Mouse (Mus musculus): Measurements from ENCODE around the gene Mecr. TPM values are rescaled to one million over a fixed set of nuclear protein-coding genes. Genes with fewer than 3 reads are reported as not detected.

Gene Mecr
- total RNA-seq, 2 experiments from 2014 or later, result 31.0 to 37.2 TPM

DNA sequence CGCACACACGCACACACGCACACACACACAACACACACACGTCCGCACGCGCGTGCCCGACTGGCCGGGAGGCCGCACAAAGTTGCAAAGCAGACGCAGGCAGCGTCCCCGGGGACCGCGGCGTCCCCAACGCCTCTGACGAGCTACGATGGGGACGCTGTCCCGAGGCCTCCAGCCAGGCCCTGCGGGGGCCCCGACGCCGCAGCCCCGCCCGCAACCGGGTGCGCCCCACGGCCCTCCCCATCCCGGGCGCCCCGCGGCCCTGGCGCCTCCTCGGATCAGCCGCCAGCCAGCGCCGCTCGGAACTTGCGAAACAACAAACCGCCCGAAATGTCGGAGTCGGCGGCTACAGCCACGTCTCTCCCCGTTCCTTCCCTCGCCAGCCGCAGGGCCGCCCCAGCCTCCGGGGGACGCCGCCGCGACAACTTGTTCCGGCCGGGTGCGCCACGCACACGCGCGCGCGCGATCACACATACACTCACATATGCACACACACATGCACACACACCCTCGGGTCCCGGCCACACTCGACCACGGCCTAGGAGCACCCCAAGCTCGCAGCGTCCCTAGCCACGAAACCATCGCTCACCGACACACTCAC lies 6.3 kb upstream of the Mecr start:
- TF ChIP-seq CTCF (IDR thresholded peaks at IDR 0.05), result no peak
- H3K27ac ChIP-seq, result peak overlapping the region; percentile 53
- intact Hi-C loops (cut with DNase I), result loop anchor here (10.0 kb wide), 3 partner anchors 222 to 732 kb away; no protein-coding TSS in a partner anchor
- peak overlapping the region; percentile 75 for H3K4me3 ChIP-seq
- DNase-seq (ENCODE audit: extremely low spot score in 1 of 2, low spot score in 2 of 2), result peak; percentile 41 to 42

DNA sequence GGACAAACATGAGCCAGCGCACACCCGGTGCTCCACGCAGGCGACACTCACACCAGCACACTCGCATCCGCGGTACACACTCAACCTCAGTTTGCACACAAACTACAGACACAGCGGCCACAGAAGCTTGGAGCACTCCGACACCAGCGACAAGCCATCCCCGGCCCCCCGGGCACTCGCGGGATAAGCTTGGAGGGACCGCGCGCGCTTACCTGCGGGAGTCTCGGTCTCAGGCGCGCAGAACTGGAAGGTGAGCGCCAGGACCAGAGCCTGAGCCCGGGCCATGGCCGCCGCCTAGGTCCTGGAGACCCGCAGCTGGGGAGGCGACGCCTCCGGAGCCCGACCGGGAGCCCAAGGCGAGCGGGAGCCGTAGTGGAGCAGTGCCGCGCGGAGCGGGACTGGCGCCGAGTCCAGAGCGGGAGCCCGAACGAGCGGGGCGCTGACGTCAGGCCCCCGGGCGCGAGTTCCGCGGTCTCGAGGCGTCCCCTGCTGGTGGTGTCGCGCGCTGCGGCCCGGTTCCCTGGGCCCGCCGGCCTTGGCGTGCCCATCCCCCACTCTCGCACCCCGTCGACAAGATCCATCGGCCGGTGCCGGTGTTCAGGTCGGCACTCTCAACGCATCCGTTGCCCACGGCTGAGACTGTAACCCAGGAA lies 5.3 kb upstream of the Mecr start, which contains the start of gene Ptpru:
Gene Ptpru (minus strand): TSS at position 417 of the 653 bp plus-strand sequence.
- no peak; the same call in none of the 2 replicates for TF ChIP-seq CTCF (IDR thresholded peaks at IDR 0.05)
- H3K27ac ChIP-seq, result peak within 1 kb of the TSS; percentile 77
- DNase-seq (ENCODE audit: extremely low spot score in 1 of 2, low spot score in 2 of 2), result peak; percentile 91 to 97
- intact Hi-C loops (cut with DNase I), result loop anchor here (1.0 to 10.0 kb wide), 7 partner anchors 115 to 878 kb away; no protein-coding TSS in a partner anchor
- H3K4me3 ChIP-seq, result peak within 1 kb of the TSS; percentile 75

DNA sequence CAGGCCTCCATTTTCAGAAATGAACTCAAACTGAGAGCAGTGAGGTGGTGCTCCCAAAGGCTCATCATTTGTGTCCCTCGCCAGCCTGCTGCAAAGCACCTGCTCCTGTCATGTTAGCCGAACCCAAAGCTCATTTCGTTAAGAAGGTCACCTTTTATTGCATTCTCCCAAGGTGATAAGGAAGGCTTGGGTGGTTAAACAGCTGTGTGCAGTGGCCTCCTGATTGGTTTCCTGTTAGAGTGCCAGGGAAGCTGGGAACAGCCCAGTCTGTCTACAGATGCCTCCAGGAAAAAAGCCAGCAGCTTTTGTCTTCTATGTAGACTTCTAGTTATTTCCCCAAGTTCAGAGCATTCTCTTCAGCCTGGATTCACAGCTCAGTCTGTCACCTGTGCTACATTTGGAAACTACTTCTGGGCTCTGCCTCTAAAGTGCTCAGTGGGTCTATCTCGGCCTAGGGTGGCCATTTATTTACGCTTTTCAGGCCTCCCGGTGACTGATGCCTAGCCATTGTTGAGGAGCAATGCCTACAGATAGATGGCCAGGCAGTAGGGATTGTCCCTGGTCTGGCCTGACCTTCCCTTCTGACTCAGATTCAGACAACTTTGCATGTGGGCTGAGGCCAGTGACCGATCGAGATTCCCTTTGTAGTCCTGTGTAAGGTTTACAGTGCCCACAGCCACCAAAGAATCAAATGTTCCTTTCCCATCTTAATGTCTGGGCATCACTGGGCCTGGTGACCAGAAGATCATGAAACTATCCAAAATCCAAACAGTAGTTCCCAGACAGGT lies 2.9 kb downstream of the Mecr start:
- intact Hi-C loops (cut with DNase I), result no loop called here
- no peak overlapping the region for H3K4me3 ChIP-seq
- H3K27ac ChIP-seq, result no peak overlapping the region
- TF ChIP-seq CTCF (IDR thresholded peaks at IDR 0.05), result no peak
- no peak for DNase-seq (ENCODE audit: extremely low spot score in 1 of 2, low spot score in 2 of 2)

DNA sequence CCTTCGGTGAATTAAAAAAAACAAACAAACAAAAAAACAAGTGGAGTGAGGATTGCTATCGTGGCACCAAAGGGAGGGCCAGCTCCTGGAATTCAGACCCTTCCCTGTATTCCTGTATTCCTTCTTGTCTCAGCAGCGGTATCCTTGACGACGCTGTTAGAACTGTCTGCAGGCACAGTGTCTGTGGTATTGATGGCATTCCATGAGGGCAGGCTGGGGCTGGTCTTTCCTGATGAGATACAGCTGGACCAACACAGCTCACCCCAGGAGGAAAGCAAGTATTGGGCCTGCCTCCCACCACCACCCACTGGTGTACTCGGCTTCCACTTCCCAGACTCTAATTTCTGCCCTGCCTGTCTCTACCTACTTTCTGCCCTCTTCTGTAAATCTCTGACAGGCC lies 4.8 kb downstream of the Mecr start:
- TF ChIP-seq CTCF (IDR thresholded peaks at IDR 0.05), result no peak
- intact Hi-C loops (cut with DNase I), result no loop called here

DNA sequence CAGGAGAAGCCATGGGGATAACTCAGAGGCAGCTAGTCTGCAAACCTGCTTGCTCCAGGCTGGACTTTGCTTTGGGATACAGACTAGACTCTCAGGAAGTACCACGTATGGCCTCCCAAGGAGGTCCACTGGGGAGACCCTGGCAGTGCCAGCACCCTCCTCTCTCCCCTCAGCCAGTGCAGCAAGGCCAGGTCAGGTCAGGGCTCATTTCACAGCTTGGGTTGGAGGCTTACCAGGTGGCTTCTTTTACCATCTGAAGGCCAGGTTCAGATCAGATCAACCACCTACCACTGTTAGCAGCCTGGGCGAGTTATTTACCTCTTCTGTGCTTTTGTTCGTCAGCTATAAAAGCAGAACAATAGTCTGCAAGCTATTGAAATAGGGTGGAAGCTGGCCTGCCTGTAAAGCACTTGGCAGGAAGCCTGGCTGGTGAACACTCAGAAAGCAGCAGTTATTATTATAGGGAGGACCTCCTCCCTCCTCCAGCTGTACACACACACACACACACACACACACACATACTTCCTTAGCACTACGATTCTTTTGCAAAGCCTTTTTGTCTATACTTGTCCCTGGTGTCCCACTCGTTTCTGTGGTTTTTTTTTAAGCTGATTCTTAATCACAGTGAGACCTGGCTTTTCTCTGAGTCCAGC lies 6.8 kb downstream of the Mecr start:
- Histone ChIP-seq H3K4me3 (no peak overlapping the region), H3K27ac (peak overlapping the region; percentile 79)
- peak in 1 of 2 experiments; percentile 53 for DNase-seq (ENCODE audit: extremely low spot score in 1 of 2, low spot score in 2 of 2)
- intact Hi-C loops (cut with DNase I), result no loop called here
- no peak for TF ChIP-seq CTCF (IDR thresholded peaks at IDR 0.05)

More for the DNA sequence above, 4.8 kb downstream of the Mecr start:
- H3K4me3 ChIP-seq, result no peak overlapping the region
- no peak overlapping the region for H3K27ac ChIP-seq
- DNase-seq (ENCODE audit: extremely low spot score in 1 of 2, low spot score in 2 of 2), result no peak

DNA sequence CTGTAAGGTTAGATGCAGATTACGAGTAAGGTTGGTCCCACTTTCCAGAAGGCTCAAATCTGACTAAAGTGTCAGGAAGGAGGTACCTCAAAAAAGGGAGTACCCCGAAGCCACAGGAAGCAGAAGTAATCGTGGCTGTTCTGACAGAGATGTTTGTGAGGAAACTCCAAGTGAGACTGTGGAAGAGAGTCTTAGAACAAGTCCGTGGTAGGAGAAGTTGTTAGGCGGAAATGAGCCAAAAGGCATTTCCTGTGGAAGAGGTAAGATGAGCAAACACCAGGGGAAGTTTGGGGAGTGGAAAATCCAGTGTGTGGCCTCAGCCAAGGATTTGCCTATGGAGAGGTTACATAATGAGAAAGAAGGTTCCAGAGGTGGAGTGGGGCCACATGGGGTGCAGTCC lies 11.7 kb downstream of the Mecr start:
- no peak for DNase-seq (ENCODE audit: extremely low spot score in 1 of 2, low spot score in 2 of 2)

DNA sequence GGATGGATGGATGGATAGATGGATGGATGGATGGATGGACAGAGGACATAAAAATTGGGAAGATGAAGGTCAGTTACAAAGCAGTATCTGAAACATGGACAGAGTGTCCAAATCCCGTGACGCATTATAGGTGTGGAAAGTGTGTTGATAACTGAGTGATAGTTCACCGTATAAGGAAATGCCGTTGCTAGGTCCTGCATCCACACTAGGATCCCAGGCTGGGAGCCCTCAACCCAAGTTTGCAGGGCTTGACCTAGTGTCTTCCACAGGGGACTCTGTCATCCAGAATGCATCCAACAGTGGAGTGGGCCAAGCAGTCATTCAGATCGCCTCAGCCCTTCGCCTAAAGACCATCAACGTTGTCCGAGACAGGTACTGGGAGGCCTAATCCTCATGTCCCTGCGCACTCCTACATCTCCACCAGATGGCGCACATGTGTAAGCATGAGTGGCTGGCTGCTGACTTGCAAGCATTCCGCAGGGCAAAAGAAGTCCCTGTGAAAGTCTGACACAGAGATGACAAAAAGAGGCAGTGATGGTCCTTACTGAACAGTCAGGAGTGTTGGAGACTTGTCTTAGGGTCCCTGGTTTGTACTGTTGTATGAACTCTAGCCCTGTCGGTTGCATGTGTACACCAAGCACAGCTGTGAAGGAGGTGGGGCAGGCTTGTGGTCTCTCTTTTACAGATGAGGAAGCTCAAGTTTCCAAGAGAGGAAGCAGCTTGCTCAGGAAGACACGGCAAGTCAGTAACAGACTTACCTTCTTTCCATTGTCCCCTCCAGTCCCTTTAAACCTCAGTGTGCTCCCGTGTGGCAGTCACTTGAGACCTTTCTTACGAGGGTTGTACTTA lies 17.4 kb downstream of the Mecr start:
- intact Hi-C loops (cut with DNase I), result loop anchor here (1.0 to 5.0 kb wide), 3 partner anchors 117 to 318 kb away; no protein-coding TSS in a partner anchor
- peak; percentile 98 for TF ChIP-seq CTCF (IDR thresholded peaks at IDR 0.05)
- H3K4me3 ChIP-seq, result no peak overlapping the region
- H3K27ac ChIP-seq, result no peak overlapping the region
- DNase-seq (ENCODE audit: extremely low spot score in 1 of 2, low spot score in 2 of 2), result peak; percentile 76 to 82

More for the DNA sequence above, 11.7 kb downstream of the Mecr start:
- no peak overlapping the region for H3K4me3 ChIP-seq
- no peak for TF ChIP-seq CTCF (IDR thresholded peaks at IDR 0.05)
- no peak overlapping the region for H3K27ac ChIP-seq
- intact Hi-C loops (cut with DNase I), result no loop called here

DNA sequence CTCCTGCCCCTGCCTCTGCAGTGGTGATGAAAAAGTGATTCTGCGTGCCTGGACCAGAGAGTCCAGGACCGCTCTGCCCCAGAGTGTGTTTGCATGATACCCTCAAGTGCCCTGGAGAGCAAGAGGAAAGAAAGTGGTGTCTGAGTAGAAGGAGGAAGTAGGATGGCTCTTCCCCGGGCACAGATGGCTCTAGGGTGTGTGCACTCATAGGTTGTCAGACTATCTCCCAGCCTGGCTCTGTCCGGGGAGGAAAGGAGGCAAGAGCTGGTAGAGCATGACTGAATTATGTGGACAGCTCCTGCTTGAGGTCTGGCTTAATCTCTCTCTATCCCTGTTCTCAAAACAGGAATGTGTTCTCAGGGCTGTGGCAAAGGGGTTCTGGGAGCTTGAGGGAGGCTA lies 18.1 kb downstream of the Mecr start:
- intact Hi-C loops (cut with DNase I), result loop anchor here (2.0 to 5.0 kb wide), 2 partner anchors 116 to 317 kb away; no protein-coding TSS in a partner anchor
- H3K4me3 ChIP-seq, result no peak overlapping the region
- DNase-seq (ENCODE audit: extremely low spot score in 1 of 2, low spot score in 2 of 2), result no peak
- no peak for TF ChIP-seq CTCF (IDR thresholded peaks at IDR 0.05)
- no peak overlapping the region for H3K27ac ChIP-seq

DNA sequence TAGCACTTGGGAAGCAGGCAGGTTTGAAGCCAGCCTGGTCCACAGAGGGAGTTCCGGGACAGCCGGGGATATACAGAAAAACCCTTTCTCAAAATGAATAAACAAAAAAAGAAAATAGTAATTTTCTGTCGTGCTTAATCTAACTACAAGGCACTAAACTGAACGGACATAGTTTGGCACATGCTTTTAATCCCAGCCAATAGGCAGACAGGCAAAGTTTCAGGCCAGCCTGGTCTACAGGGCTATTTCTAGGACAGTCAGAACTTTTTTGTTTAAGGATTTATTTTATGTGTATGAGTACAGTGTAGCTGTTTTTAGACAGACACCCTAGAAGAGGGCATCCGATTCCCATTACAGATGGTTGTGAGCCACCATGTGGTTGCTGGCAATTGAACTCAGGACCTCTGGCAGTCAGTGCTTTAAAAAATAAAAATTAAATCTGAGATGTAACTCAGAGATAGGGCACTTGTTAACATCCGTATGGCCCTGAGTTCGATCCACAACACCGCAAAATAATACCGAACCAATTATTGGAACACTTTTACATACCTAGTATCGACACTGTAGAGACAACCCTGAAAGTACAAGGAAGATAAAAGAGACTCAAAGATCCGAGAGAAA lies 29.5 kb downstream of the Mecr start:
- intact Hi-C loops (cut with DNase I), result loop anchor here (5.0 kb wide), 1 partner anchor 390 kb away; the partner anchor contains the start of gene Gmeb1
- no peak for DNase-seq (ENCODE audit: extremely low spot score in 1 of 2, low spot score in 2 of 2)
- no peak for TF ChIP-seq CTCF (IDR thresholded peaks at IDR 0.05)
- Histone ChIP-seq H3K27ac (peak overlapping the region; percentile 76), H3K4me3 (peak overlapping the region; percentile 92)
